11 mouse cellular contexts compared by ENCODE assay signal in the genomic region with DNA sequence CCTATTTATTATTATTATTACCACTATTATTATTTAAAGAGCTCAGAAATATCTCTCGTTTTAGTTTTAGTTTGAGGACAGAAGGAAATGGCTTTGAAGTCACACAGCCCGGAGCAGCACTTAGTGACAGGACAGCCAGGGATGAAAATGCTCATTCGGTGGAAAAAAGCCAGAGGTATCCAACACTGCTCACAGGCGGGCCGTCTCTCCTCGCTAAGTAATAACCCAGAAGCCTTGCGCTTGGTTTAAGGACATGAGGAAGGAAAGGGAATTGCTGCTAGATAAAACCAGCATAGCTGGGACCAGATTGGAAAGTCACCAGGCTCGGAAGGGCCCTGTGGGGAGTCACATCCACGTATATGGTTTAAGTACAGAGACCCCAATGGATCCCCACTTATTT. TPM values are rescaled to one million over a fixed set of nuclear protein-coding genes. Genes with fewer than 3 reads are reported as not detected.
A peak's percentile ranks its signal among the peaks of the same experiment; 100 is the strongest.
DNase-seq lines count a peak whose midpoint lies in the region; ATAC-seq and TF ChIP-seq lines count a peak whose summit lies in the region.
"Had no signal": no experiment of that assay in that cellular context is flagged by ENCODE, and none has a peak within 500 bp of the region (broad histone marks: within the 10 kb centered on the region; RNA-seq: fewer than 3 reads in every experiment).

No protein-coding gene starts in this region.

- H3K4me3 ChIP-seq in forebrain, embryonic 10.5 days: peak overlapping the region; percentile 29; the same call in 1 of the 2 replicates
- no peak overlapping the region for H3K4me3 ChIP-seq in forebrain, embryonic 16.5 days (replicated peaks; ENCODE audit: low read length)
- H3K4me3 ChIP-seq in lung, embryonic 16.5 days (ENCODE audit: low read length): no peak overlapping the region
- no peak overlapping the region for H3K4me3 ChIP-seq in intestine, postnatal 0 days (ENCODE audit: low read depth, low read length)
- no peak overlapping the region for H3K4me3 ChIP-seq in stomach, embryonic 16.5 days (replicated peaks; ENCODE audit: low read length)

- 0 out of 2 replicates have a peak, but pooled peaks have one; percentile 8 for TF ChIP-seq CTCF in intestine, postnatal 0 days (IDR thresholded peaks at IDR 0.05; ENCODE audit: low read depth)

- peaks cover 28% of the 10 kb centered on the region for H3K36me3 ChIP-seq in forebrain, embryonic 10.5 days (replicated peaks)
- no peaks in the 10 kb centered on the region for H3K36me3 ChIP-seq in forebrain, embryonic 16.5 days (ENCODE audit: control insufficient read depth, insufficient read depth)
- no peaks in the 10 kb centered on the region for H3K36me3 ChIP-seq in lung, embryonic 16.5 days (ENCODE audit: control insufficient read depth, insufficient read depth, low read length)
- H3K36me3 ChIP-seq in intestine, postnatal 0 days (ENCODE audit: control insufficient read depth, insufficient read depth): no peaks in the 10 kb centered on the region
- H3K36me3 ChIP-seq in stomach, embryonic 16.5 days (ENCODE audit: control insufficient read depth, insufficient read depth, low read length): no peaks in the 10 kb centered on the region

- no peaks in the 10 kb centered on the region for H3K9me3 ChIP-seq in forebrain, embryonic 10.5 days
- H3K9me3 ChIP-seq in forebrain, embryonic 16.5 days (ENCODE audit: control insufficient read depth, low read length): no peaks in the 10 kb centered on the region
- no peaks in the 10 kb centered on the region for H3K9me3 ChIP-seq in lung, embryonic 16.5 days (ENCODE audit: control insufficient read depth, low read length)
- no peaks in the 10 kb centered on the region for H3K9me3 ChIP-seq in intestine, postnatal 0 days (ENCODE audit: control insufficient read depth)
- no peaks in the 10 kb centered on the region for H3K9me3 ChIP-seq in stomach, embryonic 16.5 days (replicated peaks; ENCODE audit: control insufficient read depth, low read length)

- H3K9ac ChIP-seq in forebrain, embryonic 16.5 days (replicated peaks; ENCODE audit: low read depth, low read length): no peak overlapping the region; the same call in 1 of the 2 replicates
- 0 out of 2 replicates have a peak overlapping the region, but pooled peaks have one; percentile 6 for H3K9ac ChIP-seq in lung, embryonic 16.5 days (ENCODE audit: low read length)
- no peak overlapping the region for H3K9ac ChIP-seq in intestine, postnatal 0 days (ENCODE audit: low read depth, low read length)
- no peak overlapping the region; the same call in 1 of the 2 replicates for H3K9ac ChIP-seq in stomach, embryonic 16.5 days (ENCODE audit: low read length)

- no peak for ATAC-seq in forebrain, embryonic 16.5 days
- no peak for ATAC-seq in lung, embryonic 16.5 days (ENCODE audit: low read depth)
- no peak for ATAC-seq in intestine, postnatal 0 days
- peak; percentile 38; the same call in 1 of the 2 replicates for ATAC-seq in stomach, embryonic 16.5 days (ENCODE audit: insufficient read depth, low FRiP score)
- ATAC-seq: activated CD4-positive, CD25-positive, alpha-beta regulatory T cell, adult 4 months had no signal

- H3K27ac ChIP-seq in forebrain, embryonic 10.5 days: peak overlapping the region; percentile 76
- no peak overlapping the region for H3K27ac ChIP-seq in forebrain, embryonic 16.5 days (ENCODE audit: low read length)
- no peak overlapping the region for H3K27ac ChIP-seq in lung, embryonic 16.5 days (ENCODE audit: low read length)
- no peak overlapping the region for H3K27ac ChIP-seq in intestine, postnatal 0 days (ENCODE audit: low read depth, low read length)
- H3K27ac ChIP-seq in stomach, embryonic 16.5 days (ENCODE audit: low read length): peak overlapping the region; percentile 67

- 29% methylated on average over 9 of the region's 9 CpGs for WGBS in forebrain, embryonic 10.5 days
- 24% methylated on average over 9 of the region's 9 CpGs for WGBS in forebrain, embryonic 16.5 days
- WGBS in lung, embryonic 16.5 days: 23% methylated on average over 9 of the region's 9 CpGs
- WGBS in intestine, postnatal 0 days: 39% methylated on average over 9 of the region's 9 CpGs
- WGBS in stomach, embryonic 16.5 days: 36% methylated on average over 9 of the region's 9 CpGs

- H3K27me3 ChIP-seq in forebrain, embryonic 10.5 days (ENCODE audit: poor library complexity, severe bottlenecking): no peaks in the 10 kb centered on the region
- H3K27me3 ChIP-seq in forebrain, embryonic 16.5 days (replicated peaks; ENCODE audit: control insufficient read depth, insufficient read depth, low read length): no peaks in the 10 kb centered on the region
- no peaks in the 10 kb centered on the region for H3K27me3 ChIP-seq in lung, embryonic 16.5 days (ENCODE audit: control insufficient read depth, insufficient read depth, low read depth, low read length)
- no peaks in the 10 kb centered on the region for H3K27me3 ChIP-seq in intestine, postnatal 0 days (replicated peaks; ENCODE audit: control insufficient read depth, insufficient read depth, low read length)
- no peaks in the 10 kb centered on the region for H3K27me3 ChIP-seq in stomach, embryonic 16.5 days (ENCODE audit: control insufficient read depth, insufficient read depth, low read length)

- peaks cover 76% of the 10 kb centered on the region for H3K4me1 ChIP-seq in forebrain, embryonic 10.5 days
- peaks cover 18% of the 10 kb centered on the region for H3K4me1 ChIP-seq in forebrain, embryonic 16.5 days (replicated peaks; ENCODE audit: control insufficient read depth, insufficient read depth, low read length)
- H3K4me1 ChIP-seq in lung, embryonic 16.5 days (replicated peaks; ENCODE audit: control insufficient read depth, insufficient read depth, low read length): peaks cover 24% of the 10 kb centered on the region
- H3K4me1 ChIP-seq in intestine, postnatal 0 days (replicated peaks; ENCODE audit: control insufficient read depth, insufficient read depth, low read length): no peaks in the 10 kb centered on the region
- peaks cover 33% of the 10 kb centered on the region for H3K4me1 ChIP-seq in stomach, embryonic 16.5 days (ENCODE audit: control insufficient read depth, insufficient read depth, low read length)

- no peak for DNase-seq in forebrain, embryonic 10.5 days (ENCODE audit: extremely low spot score, low spot score)
- DNase-seq in lung, postnatal 25 days (ENCODE audit: low spot score): no peak
- no peak for DNase-seq in urinary bladder, postnatal 36 days (ENCODE audit: low spot score in 2 of 2)
- DNase-seq in urinary bladder, adult 18-20 months (ENCODE audit: low spot score in 2 of 2): no peak
- DNase-seq: B cell, adult 2 months; lung, adult 2 months had no signal

- no peak overlapping the region for H3K4me2 ChIP-seq in forebrain, embryonic 16.5 days (ENCODE audit: low read length)
- no peak overlapping the region for H3K4me2 ChIP-seq in lung, embryonic 16.5 days (ENCODE audit: low read depth, low read length)
- no peak overlapping the region for H3K4me2 ChIP-seq in intestine, postnatal 0 days (replicated peaks; ENCODE audit: low read depth)
- H3K4me2 ChIP-seq in stomach, embryonic 16.5 days (ENCODE audit: low read depth, low read length): no peak overlapping the region

RNA-seq across cellular contexts. Expression of a gene that starts 35.3 kb away (rescaled TPM):
- 55.4 and 62.3 TPM in 2 replicates for polyA plus RNA-seq in forebrain, embryonic 10.5 days (2016; fragmentation: Nextera tagmentation; extraction: Ambion mirVana)
- 14.5 and 15.6 TPM in 2 replicates for polyA plus RNA-seq in forebrain, embryonic 16.5 days (2015; fragmentation: Nextera tagmentation; extraction: Ambion mirVana)
- polyA plus RNA-seq in lung, embryonic 16.5 days (2015; fragmentation: Nextera tagmentation; extraction: Ambion mirVana): 18.7 and 19.4 TPM in 2 replicates
- polyA plus RNA-seq in intestine, postnatal 0 days (2015; fragmentation: Nextera tagmentation; extraction: Ambion mirVana): 14.9 and 15.9 TPM in 2 replicates
- 26.6 and 28.7 TPM in 2 replicates for polyA plus RNA-seq in stomach, embryonic 16.5 days (2015; fragmentation: Nextera tagmentation; extraction: Ambion mirVana)

RNA-seq across cellular contexts. Expression of a gene that starts 43.1 kb away (rescaled TPM):
- 127 and 128 TPM in 2 replicates for polyA plus RNA-seq in forebrain, embryonic 10.5 days (2016; fragmentation: Nextera tagmentation; extraction: Ambion mirVana)
- polyA plus RNA-seq in forebrain, embryonic 16.5 days (2015; fragmentation: Nextera tagmentation; extraction: Ambion mirVana): 94.0 and 101 TPM in 2 replicates
- polyA plus RNA-seq in lung, embryonic 16.5 days (2015; fragmentation: Nextera tagmentation; extraction: Ambion mirVana): 97.3 and 98.8 TPM in 2 replicates
- polyA plus RNA-seq in intestine, postnatal 0 days (2015; fragmentation: Nextera tagmentation; extraction: Ambion mirVana): 95.2 and 96.0 TPM in 2 replicates
- 76.1 and 94.9 TPM in 2 replicates for polyA plus RNA-seq in stomach, embryonic 16.5 days (2015; fragmentation: Nextera tagmentation; extraction: Ambion mirVana)

Comparison
In these comparisons a context has a peak if more than half of its experiments do, and no peak if none do; other contexts are left out.
1. H3K27ac ChIP-seq: peak in forebrain, embryonic 10.5 days (single experiment) and stomach, embryonic 16.5 days (single experiment); none in forebrain, embryonic 16.5 days (single experiment), lung, embryonic 16.5 days (single experiment) and intestine, postnatal 0 days (single experiment).